Mouse (Mus musculus): ENCODE measurements around the gene Carm1. TPM values are rescaled to one million over a fixed set of nuclear protein-coding genes. Genes with fewer than 3 reads are reported as not detected.

The Carm1 gene
- polyA plus RNA-seq (2015; fragmentation: Nextera tagmentation; extraction: Ambion mirVana), result 15.5 and 16.9 TPM in 2 replicates

GRCm38 (mm10) chr9:21546789-21547074, at the start of gene Carm1:
Gene Carm1 (plus strand): TSS chr9:21546894.
- no peak for ATAC-seq (ENCODE audit: low read depth)

GRCm38 (mm10) chr9:21497050-21497542, 49.6 kb upstream of the Carm1 start:
- H3K36me3 ChIP-seq, result peaks cover 73% of the 10 kb centered on the region
- no peaks in the 10 kb centered on the region for H3K4me1 ChIP-seq (replicated peaks)
- no peak overlapping the region for H3K4me3 ChIP-seq (replicated peaks)
- DNase-seq (no peak), ATAC-seq (ENCODE audit: low read depth) (no peak)
- WGBS (ENCODE audit: insufficient replicate concordance), result 95% methylated on average over 16 of the region's 16 CpGs
- H3K9ac ChIP-seq, result no peak overlapping the region
- H3K9me3 ChIP-seq (replicated peaks), result no peaks in the 10 kb centered on the region
- H3K4me2 ChIP-seq, result no peak overlapping the region
- H3K27ac ChIP-seq, result no peak overlapping the region
- H3K27me3 ChIP-seq, result no peaks in the 10 kb centered on the region

More at GRCm38 (mm10) chr9:21546789-21547074, at the start of gene Carm1:
- H3K4me3 ChIP-seq (replicated peaks), result peak within 1 kb of the TSS; percentile 85
- peaks cover 22% of the 10 kb centered on the region for H3K36me3 ChIP-seq
- H3K27ac ChIP-seq, result peak within 1 kb of the TSS; percentile 95
- no peaks in the 10 kb centered on the region for H3K9me3 ChIP-seq (replicated peaks)
- WGBS (ENCODE audit: insufficient replicate concordance), result 0% methylated on average over 26 of the region's 52 CpGs
- no peaks in the 10 kb centered on the region for H3K27me3 ChIP-seq
- peak within 1 kb of the TSS; percentile 89 for H3K4me2 ChIP-seq
- H3K9ac ChIP-seq, result peak within 1 kb of the TSS; percentile 98
- no peak for DNase-seq
- H3K4me1 ChIP-seq (replicated peaks), result peaks cover 49% of the 10 kb centered on the region

DNA sequence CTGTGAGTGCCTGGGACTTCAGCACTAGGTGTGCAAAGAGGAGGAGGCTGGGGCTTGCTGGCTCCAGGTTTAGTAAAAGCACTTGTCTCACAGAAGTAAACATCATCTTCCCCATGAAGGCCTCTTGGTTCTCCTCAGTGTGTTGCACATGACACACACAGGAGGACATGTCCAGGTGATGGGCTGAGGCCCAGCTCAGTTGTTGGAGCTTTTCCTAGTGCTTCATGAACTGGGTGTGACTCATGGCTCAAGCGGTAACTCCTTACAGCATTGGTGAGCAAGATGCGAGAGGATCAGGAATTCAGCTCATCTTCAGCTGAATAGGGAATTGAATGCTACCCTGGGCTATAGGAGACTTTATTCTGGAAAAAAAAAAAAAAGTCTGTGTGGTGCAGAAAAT, 49.0 kb upstream of the Carm1 start:
- no peaks in the 10 kb centered on the region for H3K27me3 ChIP-seq
- H3K4me1 ChIP-seq (replicated peaks), result no peaks in the 10 kb centered on the region
- no peak for DNase-seq
- no peak overlapping the region for H3K4me2 ChIP-seq
- WGBS (ENCODE audit: insufficient replicate concordance), result 86% methylated on average over 2 of the region's 2 CpGs
- no peak overlapping the region for H3K9ac ChIP-seq
- no peaks in the 10 kb centered on the region for H3K9me3 ChIP-seq (replicated peaks)
- H3K4me3 ChIP-seq (replicated peaks), result no peak overlapping the region
- H3K27ac ChIP-seq, result no peak overlapping the region
- no peak for ATAC-seq (ENCODE audit: low read depth)
- peaks cover 70% of the 10 kb centered on the region for H3K36me3 ChIP-seq

- Histone ChIP-seq H3K9me3 (replicated peaks) (no peaks in the 10 kb centered on the region), H3K4me3 (replicated peaks) (no peak overlapping the region), H3K4me2 (no peak overlapping the region), H3K4me1 (replicated peaks) (no peaks in the 10 kb centered on the region), H3K36me3 (peaks cover 71% of the 10 kb centered on the region), H3K9ac (no peak overlapping the region), H3K27me3 (no peaks in the 10 kb centered on the region), H3K27ac (no peak overlapping the region)
- DNase-seq (no peak), ATAC-seq (ENCODE audit: low read depth) (no peak)
- whole genome bisulfite sequencing (ENCODE audit: insufficient replicate concordance), result 84% methylated on average over 12 of the region's 12 CpGs
Measured at GRCm38 (mm10) chr9:21498284-21498902, 48.3 kb upstream of the Carm1 start.

DNA sequence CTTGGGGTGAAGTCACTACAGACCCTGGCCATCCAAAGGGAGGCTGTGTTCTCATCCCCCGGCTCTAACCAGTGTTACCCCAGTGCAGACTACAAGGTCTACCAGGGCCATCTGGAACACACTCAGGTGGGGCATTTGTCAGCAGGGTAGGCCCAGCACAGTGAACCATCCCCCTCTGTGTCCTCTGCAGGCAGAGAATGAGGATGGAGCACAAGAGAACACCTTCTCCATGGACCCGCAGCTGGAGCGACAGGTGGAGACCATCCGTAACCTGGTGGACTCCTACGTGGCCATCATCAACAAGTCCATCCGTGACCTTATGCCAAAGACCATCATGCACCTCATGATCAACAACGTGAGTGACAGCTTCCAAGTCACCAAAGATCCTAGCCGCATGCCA, 43.3 kb upstream of the Carm1 start:
- H3K4me3 ChIP-seq (replicated peaks), result no peak overlapping the region
- H3K27ac ChIP-seq, result no peak overlapping the region
- ATAC-seq (ENCODE audit: low read depth) (no peak), DNase-seq (no peak)
- H3K4me2 ChIP-seq, result no peak overlapping the region
- H3K9ac ChIP-seq, result no peak overlapping the region
- peaks cover 76% of the 10 kb centered on the region for H3K36me3 ChIP-seq
- H3K27me3 ChIP-seq, result no peaks in the 10 kb centered on the region
- H3K9me3 ChIP-seq (replicated peaks), result no peaks in the 10 kb centered on the region
- no peaks in the 10 kb centered on the region for H3K4me1 ChIP-seq (replicated peaks)
- WGBS (ENCODE audit: insufficient replicate concordance), result 91% methylated on average over 8 of the region's 8 CpGs

GRCm38 (mm10) chr9:21505767-21506166, 40.9 kb upstream of the Carm1 start:
- no peak overlapping the region for H3K27ac ChIP-seq
- no peak overlapping the region for H3K4me2 ChIP-seq
- ATAC-seq (ENCODE audit: low read depth) (no peak), DNase-seq (no peak)
- no peak overlapping the region for H3K4me3 ChIP-seq (replicated peaks)
- no peaks in the 10 kb centered on the region for H3K9me3 ChIP-seq (replicated peaks)
- no peaks in the 10 kb centered on the region for H3K27me3 ChIP-seq
- peaks cover 21% of the 10 kb centered on the region for H3K4me1 ChIP-seq (replicated peaks)
- peaks cover 64% of the 10 kb centered on the region for H3K36me3 ChIP-seq
- no peak overlapping the region for H3K9ac ChIP-seq

- no peak overlapping the region for H3K27ac ChIP-seq
- 86% methylated on average over 15 of the region's 15 CpGs for WGBS (ENCODE audit: insufficient replicate concordance)
- H3K4me1 ChIP-seq (replicated peaks), result peaks cover 31% of the 10 kb centered on the region
- no peak overlapping the region for H3K9ac ChIP-seq
- H3K9me3 ChIP-seq (replicated peaks), result no peaks in the 10 kb centered on the region
- no peaks in the 10 kb centered on the region for H3K27me3 ChIP-seq
- H3K4me2 ChIP-seq, result no peak overlapping the region
- DNase-seq (no peak), ATAC-seq (ENCODE audit: low read depth) (no peak)
- peaks cover 61% of the 10 kb centered on the region for H3K36me3 ChIP-seq
- no peak overlapping the region for H3K4me3 ChIP-seq (replicated peaks)
Measured at GRCm38 (mm10) chr9:21507753-21508430, 38.8 kb upstream of the Carm1 start.

- Histone ChIP-seq H3K27me3 (no peaks in the 10 kb centered on the region), H3K4me2 (peak overlapping the region; percentile 79), H3K9ac (peak overlapping the region; percentile 78), H3K27ac (peak overlapping the region; percentile 84; the same call in 1 of the 2 replicates), H3K4me3 (replicated peaks) (peak overlapping the region; percentile 79), H3K36me3 (peaks cover 51% of the 10 kb centered on the region), H3K9me3 (replicated peaks) (no peaks in the 10 kb centered on the region; the same call in 1 of the 2 replicates), H3K4me1 (replicated peaks) (peaks cover 31% of the 10 kb centered on the region)
- ATAC-seq (ENCODE audit: low read depth) (no peak), DNase-seq (no peak)
- 69% methylated on average over 7 of the region's 7 CpGs for WGBS (ENCODE audit: insufficient replicate concordance)
Measured at GRCm38 (mm10) chr9:21508871-21509404, 37.8 kb upstream of the Carm1 start.

DNA sequence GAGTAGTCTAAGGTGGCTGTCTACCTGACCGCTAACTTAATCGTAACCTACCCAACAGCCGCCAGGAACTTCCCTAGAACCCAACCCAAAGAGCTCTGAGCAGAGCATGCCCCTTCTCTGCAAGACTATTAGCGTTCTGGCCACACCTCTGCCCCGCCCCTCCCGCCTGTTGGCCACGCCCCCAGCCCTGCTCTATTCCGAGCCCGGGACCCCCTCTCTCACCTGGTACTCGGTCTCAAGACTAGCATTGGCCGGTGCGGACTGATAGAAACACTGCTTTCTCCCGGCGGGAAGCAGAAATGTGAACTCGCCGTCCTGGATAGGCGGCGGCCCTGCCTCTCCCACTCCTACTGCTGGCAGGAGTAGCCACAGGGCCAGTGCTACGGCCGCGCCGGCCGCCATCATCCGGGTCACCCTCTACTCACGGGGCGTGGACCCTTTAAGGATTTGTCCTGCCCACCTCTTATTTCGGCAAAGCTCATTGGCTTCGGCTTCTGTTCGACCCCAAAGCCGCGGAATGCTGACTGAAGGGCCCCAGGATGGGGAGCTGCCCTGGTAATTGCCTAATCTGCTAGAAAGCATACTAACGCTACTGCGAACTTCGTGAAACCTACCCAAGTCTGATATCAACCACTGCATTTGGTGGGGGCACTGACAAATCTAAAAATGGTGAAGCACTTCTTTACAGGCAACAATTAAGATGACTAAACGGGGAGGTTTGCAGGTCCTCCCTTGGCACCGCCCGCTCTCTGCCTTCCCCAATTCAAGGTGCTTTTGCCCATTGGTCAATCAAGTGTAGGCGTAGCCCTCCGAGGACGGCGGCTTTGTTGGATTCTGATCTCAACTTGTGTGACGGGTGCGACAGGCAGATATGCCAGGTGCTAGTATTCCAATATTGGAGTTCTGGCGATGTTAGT, 36.7 kb upstream of the Carm1 start, which contains the start of gene Tmed1:
Gene Tmed1 (minus strand): TSS at position 481 of the 917 bp plus-strand sequence.
- peak; percentile 94 for ATAC-seq (ENCODE audit: low read depth)
- peak within 1 kb of the TSS; percentile 79 for H3K4me2 ChIP-seq
- peak within 1 kb of the TSS; percentile 78 for H3K9ac ChIP-seq
- H3K27ac ChIP-seq, result peak within 1 kb of the TSS; percentile 84
- peak within 1 kb of the TSS; percentile 79 for H3K4me3 ChIP-seq (replicated peaks)
- no peaks in the 10 kb centered on the region for H3K27me3 ChIP-seq
- peak; percentile 90 for DNase-seq
- H3K4me1 ChIP-seq (replicated peaks), result peaks cover 37% of the 10 kb centered on the region
- no peaks in the 10 kb centered on the region; the same call in 1 of the 2 replicates for H3K9me3 ChIP-seq (replicated peaks)
- under 1% methylated on average over 44 of the region's 44 CpGs for WGBS (ENCODE audit: insufficient replicate concordance)
- peaks cover 40% of the 10 kb centered on the region for H3K36me3 ChIP-seq

- H3K4me2 ChIP-seq, result peak overlapping the region; percentile 79
- no peaks in the 10 kb centered on the region; the same call in 1 of the 2 replicates for H3K9me3 ChIP-seq (replicated peaks)
- ATAC-seq (ENCODE audit: low read depth) (no peak; the same call in 1 of the 2 replicates), DNase-seq (no peak)
- H3K27me3 ChIP-seq, result no peaks in the 10 kb centered on the region
- 4% methylated on average over 7 of the region's 7 CpGs for WGBS (ENCODE audit: insufficient replicate concordance)
- H3K36me3 ChIP-seq, result peaks cover 34% of the 10 kb centered on the region
- peak overlapping the region; percentile 79 for H3K4me3 ChIP-seq (replicated peaks)
- H3K4me1 ChIP-seq (replicated peaks), result peaks cover 37% of the 10 kb centered on the region
- H3K9ac ChIP-seq, result peak overlapping the region; percentile 78
- peak overlapping the region; percentile 84 for H3K27ac ChIP-seq
Measured at GRCm38 (mm10) chr9:21510689-21511015, 36.0 kb upstream of the Carm1 start.

DNA sequence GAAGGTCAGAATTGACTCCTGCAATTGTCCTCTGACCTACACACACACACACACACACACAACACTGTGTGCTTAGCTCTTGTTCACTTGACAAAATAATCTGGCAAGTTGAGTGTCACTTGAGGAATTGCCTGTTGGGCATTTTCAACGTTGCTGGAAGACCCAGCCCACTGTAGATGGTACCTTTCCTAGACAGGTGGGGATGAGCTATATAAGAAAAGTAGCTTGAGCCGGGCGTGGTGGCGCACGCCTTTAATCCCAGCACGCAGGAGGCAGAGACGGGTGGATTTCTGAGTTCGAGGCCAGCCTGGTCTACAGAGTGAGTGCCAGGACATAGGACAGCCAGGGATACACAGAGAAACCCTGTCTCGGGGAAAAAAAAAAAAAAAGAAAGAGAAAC, 35.6 kb upstream of the Carm1 start:
- H3K27ac ChIP-seq, result peak overlapping the region; percentile 84
- WGBS (ENCODE audit: insufficient replicate concordance), result 69% methylated on average over 9 of the region's 9 CpGs

More for the DNA sequence above, 35.6 kb upstream of the Carm1 start:
- Histone ChIP-seq H3K4me1 (replicated peaks) (peaks cover 37% of the 10 kb centered on the region), H3K4me3 (replicated peaks) (peak overlapping the region; percentile 79), H3K9ac (peak overlapping the region; percentile 78), H3K27me3 (no peaks in the 10 kb centered on the region), H3K36me3 (peaks cover 30% of the 10 kb centered on the region), H3K9me3 (replicated peaks) (no peaks in the 10 kb centered on the region; the same call in 1 of the 2 replicates), H3K4me2 (peak overlapping the region; percentile 79)
- DNase-seq (no peak), ATAC-seq (ENCODE audit: low read depth) (no peak)
